Mouse (Mus musculus) embryonic facial prominence, embryonic 12.5 days (tissue): Measurements from ENCODE around the gene Gspt1. TPM values are rescaled to one million over a fixed set of nuclear protein-coding genes. Genes with fewer than 3 reads are reported as not detected.

ENCODE experiments used
- ATAC-seq: fragments of 200-750 bp; cut with Nextera tagmentation; 2 replicates; pipeline ENCODE4 v1.8.0; 2017; ENCODE audit not compliant: insufficient number of reproducible peaks, insufficient read depth, low FRiP score, low TSS enrichment
- H3K27ac ChIP-seq: fragments of 300-500 bp; sonication (generic); 2 replicates; pipeline ENCODE4 v1.5.1; 2016; ENCODE audit warnings: mild to moderate bottlenecking
- H3K27me3 ChIP-seq: fragments of 300-500 bp; sonication (generic); 2 replicates; pipeline ENCODE4 v1.6.1; 2016; ENCODE audit warnings: mild to moderate bottlenecking, moderate library complexity
- H3K36me3 ChIP-seq: fragments of 300-500 bp; sonication (generic); 2 replicates; pipeline ENCODE4 v1.6.1; 2016; ENCODE audit warnings: mild to moderate bottlenecking
- H3K4me1 ChIP-seq: fragments of 300-500 bp; sonication (generic); 2 replicates; pipeline ENCODE4 v1.6.1; 2016
- H3K4me2 ChIP-seq: fragments of 300-500 bp; sonication (generic); replicated peaks from 2 replicates; pipeline ENCODE4 v1.6.1; 2016; ENCODE audit warnings: mild to moderate bottlenecking, moderate library complexity
- H3K4me3 ChIP-seq: fragments of 300-500 bp; sonication (generic); 2 replicates; pipeline ENCODE4 v1.5.1; 2016; ENCODE audit warnings: mild to moderate bottlenecking
- H3K9ac ChIP-seq: fragments of 300-500 bp; sonication (generic); 2 replicates; pipeline ENCODE4 v1.6.1; 2016; ENCODE audit warnings: mild to moderate bottlenecking, moderate library complexity
- H3K9me3 ChIP-seq: fragments of 300-500 bp; sonication (generic); 2 replicates; pipeline ENCODE4 v1.6.1; 2016; ENCODE audit warnings: mild to moderate bottlenecking, moderate library complexity
- WGBS: fragments of 180-500 bp; shearing (Covaris S2); methylation state at CpG from one replicate; pipeline ENCODE4 v1.1.7; 2016; 5-methylcytosine and 5-hydroxymethylcytosine counted together
- microRNA counts: library from miRNA; unstranded; fragments of <30 nt; microRNA quantifications from one replicate; lab custom pipeline; 2017
- microRNA-seq: library from miRNA; unstranded; fragments of <30 nt; microRNA quantifications from one replicate; pipeline ENCODE4, GENCODE M21; 2017
- polyA plus RNA-seq: library from polyadenylated mRNA; unstranded; fragments of >200 nt; fragmentation: Nextera tagmentation; extraction: Ambion mirVana; gene quantifications from 2 replicates; pipeline ENCODE4 v1.2.1, GENCODE M21; 2016

Gspt1 gene
- polyA plus RNA-seq, 1 experiment from 2014 or later = 107 TPM

GRCm38 (mm10) chr16:11174671-11175081, 79.4 kb downstream of the Gspt1 start:
- peak overlapping the region; percentile 87; the same call in 1 of the 2 replicates for H3K27ac ChIP-seq
- H3K9ac ChIP-seq = 0 out of 2 replicates have a peak overlapping the region, but pooled peaks have one; percentile 73
- no peaks in the 10 kb centered on the region for H3K9me3 ChIP-seq
- H3K4me3 ChIP-seq = peak overlapping the region; percentile 86
- H3K36me3 ChIP-seq = no peaks in the 10 kb centered on the region
- H3K4me1 ChIP-seq = 0 out of 2 replicates have a peak, but pooled peaks cover 9% of the 10 kb centered on the region
- H3K4me2 ChIP-seq = peak overlapping the region; percentile 80
- no peaks in the 10 kb centered on the region for H3K27me3 ChIP-seq
- no peak for ATAC-seq
- 8% methylated on average over 10 of the region's 10 CpGs for WGBS

DNA sequence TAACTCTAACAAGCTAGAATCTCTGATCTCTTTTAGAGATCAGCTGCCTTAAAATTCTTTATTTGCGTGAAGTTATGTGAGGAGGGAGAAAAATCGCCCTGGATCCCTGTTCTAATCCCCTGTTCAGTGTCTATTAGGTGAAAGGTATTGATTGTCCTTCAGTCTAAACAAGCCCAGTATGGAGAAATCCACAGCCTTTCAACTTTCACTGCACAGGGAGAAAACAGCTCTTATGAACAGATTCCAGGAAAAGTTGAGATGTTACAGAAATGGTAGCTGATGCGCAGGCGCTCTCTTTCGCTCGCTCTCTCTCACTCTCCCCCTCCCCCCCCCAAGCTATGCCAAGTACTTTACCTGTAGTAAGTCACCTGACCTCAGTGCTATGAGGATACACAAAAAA, 82.4 kb downstream of the Gspt1 start:
- no peaks in the 10 kb centered on the region for H3K27me3 ChIP-seq
- H3K9ac ChIP-seq = no peak overlapping the region
- 86% methylated on average over 6 of the region's 6 CpGs for WGBS
- H3K27ac ChIP-seq = no peak overlapping the region
- H3K9me3 ChIP-seq = no peaks in the 10 kb centered on the region
- H3K36me3 ChIP-seq = no peaks in the 10 kb centered on the region
- H3K4me2 ChIP-seq = no peak overlapping the region
- no peak for ATAC-seq
- 0 out of 2 replicates have a peak, but pooled peaks cover 6% of the 10 kb centered on the region for H3K4me1 ChIP-seq
- no peak overlapping the region for H3K4me3 ChIP-seq

MicroRNAs within 50 kb of the gene (microRNA counts, 519-probe panel; counts per million panel counts)
- microRNA mmu-miR-1945 (lab: Ali Mortazavi, UCI) = 460 counts per million, percentile 65 among the panel's probes with 10 or more counts

Small RNA genes lying within 50 kb of the gene (microRNA-seq; reads per million reads assigned to microRNA genes)
- gene Mir1945 = 4.9 reads per million, percentile 19 among the genes with 10 or more reads in this experiment

Other genes with a start within 250 kb of the Gspt1 start
- 63.2 and 63.4 TPM in 2 replicates for gene Snn, start 193.4 kb downstream of the Gspt1 start, polyA plus RNA-seq
- gene Litaf, start 188.2 kb downstream of the Gspt1 start, polyA plus RNA-seq = 102 and 103 TPM in 2 replicates
- 40.2 and 41.7 TPM in 2 replicates for gene Txndc11, start 119.7 kb downstream of the Gspt1 start, polyA plus RNA-seq
- 112 TPM in 2 replicates for gene Zc3h7a, start 77.9 kb downstream of the Gspt1 start, polyA plus RNA-seq
- 198 and 211 TPM in 2 replicates for gene Rsl1d1, start 51.0 kb downstream of the Gspt1 start, polyA plus RNA-seq
- not detected in 2 replicates for gene Tnfrsf17, start 59.5 kb upstream of the Gspt1 start, polyA plus RNA-seq
- 16.0 and 19.6 TPM in 2 replicates for gene Snx29, start 68.6 kb upstream of the Gspt1 start, polyA plus RNA-seq